Mouse (Mus musculus): ENCODE measurements at regions not wholly inside any gene's neighbourhood (a gene's known extent, or its start where the extent isn't known, plus 50 kb on each side); places are given as distances from the start of the nearest gene placed in this dataset.

GRCm38 (mm10) chr4:95377222-95378134 is 179.8 kb upstream of the Fggy start:
- Histone ChIP-seq H3K4me3 (replicated peaks; ENCODE audit: low read depth, low read length) (no peak overlapping the region), H3K27ac (peak overlapping the region; percentile 43; the same call in 1 of the 2 replicates), H3K9me3 (replicated peaks; ENCODE audit: low read length) (no peaks in the 10 kb centered on the region), H3K36me3 (ENCODE audit: insufficient read depth, low read length) (no peaks in the 10 kb centered on the region), H3K9ac (ENCODE audit: low read depth, low read length) (no peak overlapping the region), H3K4me2 (ENCODE audit: low read length) (no peak overlapping the region), H3K27me3 (ENCODE audit: insufficient read depth, low read length) (no peaks in the 10 kb centered on the region), H3K4me1 (replicated peaks; ENCODE audit: insufficient read depth, low read length) (no peaks in the 10 kb centered on the region)
- WGBS, result 44% methylated on average over 9 of the region's 9 CpGs
- TF ChIP-seq CTCF (IDR thresholded peaks at IDR 0.05; ENCODE audit: low read depth), result no peak
- peak; percentile 36; the same call in 1 of the 2 replicates for ATAC-seq (replicated peaks; ENCODE audit: low FRiP score, low read depth)
- peak; percentile 68 for DNase-seq (ENCODE audit: low spot score)

- H3K27ac ChIP-seq, result no peak overlapping the region
- WGBS, result 82% methylated on average over 3 of the region's 3 CpGs
- TF ChIP-seq CTCF (IDR thresholded peaks at IDR 0.05; ENCODE audit: low read depth), result no peak
- H3K9me3 ChIP-seq (replicated peaks; ENCODE audit: low read length), result no peaks in the 10 kb centered on the region
- DNase-seq (ENCODE audit: low spot score) (no peak), ATAC-seq (replicated peaks; ENCODE audit: low FRiP score, low read depth) (no peak)
- no peak overlapping the region for H3K9ac ChIP-seq (ENCODE audit: low read depth, low read length)
- H3K4me2 ChIP-seq (ENCODE audit: low read length), result no peak overlapping the region
- H3K4me3 ChIP-seq (replicated peaks; ENCODE audit: low read depth, low read length), result no peak overlapping the region
- H3K4me1 ChIP-seq (replicated peaks; ENCODE audit: insufficient read depth, low read length), result no peaks in the 10 kb centered on the region
- no peaks in the 10 kb centered on the region for H3K36me3 ChIP-seq (ENCODE audit: insufficient read depth, low read length)
- no peaks in the 10 kb centered on the region for H3K27me3 ChIP-seq (ENCODE audit: insufficient read depth, low read length)
These were observed 178.7 kb upstream of the Fggy start for GRCm38 (mm10) chr4:95378645-95379044.

- Histone ChIP-seq H3K27me3 (ENCODE audit: insufficient read depth, low read length) (no peaks in the 10 kb centered on the region), H3K9me3 (replicated peaks; ENCODE audit: low read length) (no peaks in the 10 kb centered on the region), H3K4me2 (ENCODE audit: low read length) (no peak overlapping the region), H3K4me3 (replicated peaks; ENCODE audit: low read depth, low read length) (no peak overlapping the region), H3K4me1 (replicated peaks; ENCODE audit: insufficient read depth, low read length) (no peaks in the 10 kb centered on the region; the same call in 1 of the 2 replicates), H3K27ac (no peak overlapping the region), H3K9ac (ENCODE audit: low read depth, low read length) (no peak overlapping the region), H3K36me3 (ENCODE audit: insufficient read depth, low read length) (no peaks in the 10 kb centered on the region)
- TF ChIP-seq CTCF (IDR thresholded peaks at IDR 0.05; ENCODE audit: low read depth), result no peak
- 80% methylated on average over 8 of the region's 8 CpGs for WGBS
- no peak for DNase-seq (ENCODE audit: low spot score)
- ATAC-seq (replicated peaks; ENCODE audit: low FRiP score, low read depth), result no peak
These were observed 174.0 kb upstream of the Fggy start for GRCm38 (mm10) chr4:95383216-95383892.

GRCm38 (mm10) chr4:95385552-95385951 is 171.8 kb upstream of the Fggy start:
- Histone ChIP-seq H3K9ac (ENCODE audit: low read depth, low read length) (no peak overlapping the region), H3K4me2 (ENCODE audit: low read length) (no peak overlapping the region), H3K36me3 (ENCODE audit: insufficient read depth, low read length) (no peaks in the 10 kb centered on the region), H3K9me3 (replicated peaks; ENCODE audit: low read length) (no peaks in the 10 kb centered on the region), H3K27ac (no peak overlapping the region; the same call in 1 of the 2 replicates), H3K4me3 (replicated peaks; ENCODE audit: low read depth, low read length) (no peak overlapping the region), H3K4me1 (replicated peaks; ENCODE audit: insufficient read depth, low read length) (peaks cover 8% of the 10 kb centered on the region; the same call in 1 of the 2 replicates), H3K27me3 (ENCODE audit: insufficient read depth, low read length) (no peaks in the 10 kb centered on the region)
- no peak for TF ChIP-seq CTCF (IDR thresholded peaks at IDR 0.05; ENCODE audit: low read depth)
- ATAC-seq (replicated peaks; ENCODE audit: low FRiP score, low read depth) (no peak), DNase-seq (ENCODE audit: low spot score) (peak; percentile 51)
- 48% methylated on average over 7 of the region's 7 CpGs for WGBS

GRCm38 (mm10) chr4:95386021-95386420 is 171.3 kb upstream of the Fggy start:
- H3K36me3 ChIP-seq (ENCODE audit: insufficient read depth, low read length), result no peaks in the 10 kb centered on the region
- peaks cover 8% of the 10 kb centered on the region; the same call in 1 of the 2 replicates for H3K4me1 ChIP-seq (replicated peaks; ENCODE audit: insufficient read depth, low read length)
- WGBS, result 46% methylated on average over 2 of the region's 2 CpGs
- H3K9ac ChIP-seq (ENCODE audit: low read depth, low read length), result no peak overlapping the region
- H3K27ac ChIP-seq, result peak overlapping the region; percentile 13; the same call in 1 of the 2 replicates
- H3K4me2 ChIP-seq (ENCODE audit: low read length), result no peak overlapping the region
- H3K4me3 ChIP-seq (replicated peaks; ENCODE audit: low read depth, low read length), result no peak overlapping the region
- no peak for DNase-seq (ENCODE audit: low spot score)
- no peaks in the 10 kb centered on the region for H3K27me3 ChIP-seq (ENCODE audit: insufficient read depth, low read length)
- no peak for ATAC-seq (replicated peaks; ENCODE audit: low FRiP score, low read depth)
- no peak for TF ChIP-seq CTCF (IDR thresholded peaks at IDR 0.05; ENCODE audit: low read depth)
- no peaks in the 10 kb centered on the region for H3K9me3 ChIP-seq (replicated peaks; ENCODE audit: low read length)

- 57% methylated on average over 3 of the region's 3 CpGs for WGBS
- Histone ChIP-seq H3K9ac (ENCODE audit: low read depth, low read length) (no peak overlapping the region), H3K4me2 (ENCODE audit: low read length) (no peak overlapping the region), H3K27me3 (ENCODE audit: insufficient read depth, low read length) (no peaks in the 10 kb centered on the region), H3K36me3 (ENCODE audit: insufficient read depth, low read length) (no peaks in the 10 kb centered on the region), H3K4me3 (replicated peaks; ENCODE audit: low read depth, low read length) (no peak overlapping the region), H3K27ac (no peak overlapping the region), H3K4me1 (replicated peaks; ENCODE audit: insufficient read depth, low read length) (peaks cover 8% of the 10 kb centered on the region; the same call in 1 of the 2 replicates), H3K9me3 (replicated peaks; ENCODE audit: low read length) (no peaks in the 10 kb centered on the region)
- ATAC-seq (replicated peaks; ENCODE audit: low FRiP score, low read depth) (no peak), DNase-seq (ENCODE audit: low spot score) (no peak)
- no peak for TF ChIP-seq CTCF (IDR thresholded peaks at IDR 0.05; ENCODE audit: low read depth)
These were observed 168.8 kb upstream of the Fggy start for GRCm38 (mm10) chr4:95388556-95388955.
